Mouse (Mus musculus): Measurements from ENCODE around the gene Map3k11.

DNA sequence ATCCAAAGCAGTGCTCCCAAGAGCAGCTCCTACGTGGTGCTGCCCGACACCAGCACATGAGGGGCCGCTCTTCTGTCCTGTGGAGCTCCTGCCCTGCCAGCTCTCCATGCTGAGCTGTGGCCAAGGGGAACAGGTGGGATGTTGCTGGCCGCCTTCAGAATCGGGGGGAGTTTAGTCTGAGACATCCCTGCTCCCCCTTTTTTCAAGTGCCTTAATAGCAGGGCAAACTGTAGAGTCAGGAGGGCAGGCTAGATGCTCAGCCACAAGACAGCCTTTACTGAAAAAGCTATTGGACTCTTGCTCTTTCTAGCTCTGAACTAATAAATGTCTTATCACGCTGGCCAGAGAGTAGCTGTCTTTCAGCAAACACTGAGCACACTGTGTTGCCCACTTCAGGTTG is 40.8 kb upstream of the Map3k11 start:
- TF ChIP-seq CTCF (IDR thresholded peaks at IDR 0.05; ENCODE audit: low read depth, low read length) (no peak), GATA1 (IDR thresholded peaks at IDR 0.05; ENCODE audit: borderline replicate concordance, low read length) (no peak), POLR2AphosphoS5 (IDR thresholded peaks at IDR 0.05; ENCODE audit: insufficient replicate concordance, low read depth, low read length) (no peak)
